Mouse (Mus musculus) urinary bladder, postnatal 10 days (tissue): ENCODE measurements around the gene Acss2.

Experiments used
- DNase-seq: peaks from one replicate; pipeline ENCODE4 v3.0.0; 2022; ENCODE audit warnings: low spot score

The Acss2 gene

DNA sequence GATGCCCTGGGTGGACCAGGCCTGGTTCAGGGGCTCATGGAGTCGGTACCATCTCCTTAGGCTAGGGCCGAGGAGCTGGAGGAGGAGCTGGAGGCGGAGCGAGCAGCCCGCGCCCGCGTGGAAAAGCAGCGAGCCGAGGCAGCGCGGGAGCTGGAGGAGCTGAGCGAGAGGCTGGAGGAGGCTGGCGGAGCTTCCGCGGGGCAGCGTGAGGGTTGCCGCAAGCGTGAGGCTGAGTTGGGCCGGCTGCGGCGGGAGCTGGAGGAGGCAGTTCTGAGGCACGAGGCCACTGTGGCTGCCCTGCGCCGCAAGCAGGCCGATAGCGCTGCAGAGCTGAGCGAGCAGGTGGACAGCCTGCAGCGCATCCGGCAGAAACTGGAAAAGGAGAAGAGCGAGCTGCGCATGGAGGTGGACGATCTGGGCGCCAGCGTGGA is 111.5 kb downstream of the Acss2 start:
- no peak for DNase-seq

DNA sequence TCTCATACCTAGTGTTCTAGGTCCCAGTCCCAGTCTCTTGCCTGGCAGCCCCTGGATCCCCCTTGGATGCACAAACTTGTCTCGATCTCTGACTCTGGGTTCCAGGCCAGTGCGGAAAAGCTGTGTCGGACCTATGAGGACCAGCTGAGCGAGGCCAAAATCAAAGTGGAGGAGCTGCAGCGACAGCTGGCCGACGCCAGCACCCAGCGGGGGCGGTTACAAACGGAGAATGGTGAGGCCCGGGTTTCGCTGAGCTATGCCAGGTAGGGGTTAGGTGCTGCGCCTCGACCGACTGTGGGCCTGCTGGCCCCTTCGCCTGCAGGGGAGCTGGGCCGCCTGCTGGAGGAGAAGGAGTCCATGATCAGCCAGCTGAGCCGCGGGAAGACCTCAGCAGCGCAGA is 112.4 kb downstream of the Acss2 start:
- DNase-seq = no peak

DNA sequence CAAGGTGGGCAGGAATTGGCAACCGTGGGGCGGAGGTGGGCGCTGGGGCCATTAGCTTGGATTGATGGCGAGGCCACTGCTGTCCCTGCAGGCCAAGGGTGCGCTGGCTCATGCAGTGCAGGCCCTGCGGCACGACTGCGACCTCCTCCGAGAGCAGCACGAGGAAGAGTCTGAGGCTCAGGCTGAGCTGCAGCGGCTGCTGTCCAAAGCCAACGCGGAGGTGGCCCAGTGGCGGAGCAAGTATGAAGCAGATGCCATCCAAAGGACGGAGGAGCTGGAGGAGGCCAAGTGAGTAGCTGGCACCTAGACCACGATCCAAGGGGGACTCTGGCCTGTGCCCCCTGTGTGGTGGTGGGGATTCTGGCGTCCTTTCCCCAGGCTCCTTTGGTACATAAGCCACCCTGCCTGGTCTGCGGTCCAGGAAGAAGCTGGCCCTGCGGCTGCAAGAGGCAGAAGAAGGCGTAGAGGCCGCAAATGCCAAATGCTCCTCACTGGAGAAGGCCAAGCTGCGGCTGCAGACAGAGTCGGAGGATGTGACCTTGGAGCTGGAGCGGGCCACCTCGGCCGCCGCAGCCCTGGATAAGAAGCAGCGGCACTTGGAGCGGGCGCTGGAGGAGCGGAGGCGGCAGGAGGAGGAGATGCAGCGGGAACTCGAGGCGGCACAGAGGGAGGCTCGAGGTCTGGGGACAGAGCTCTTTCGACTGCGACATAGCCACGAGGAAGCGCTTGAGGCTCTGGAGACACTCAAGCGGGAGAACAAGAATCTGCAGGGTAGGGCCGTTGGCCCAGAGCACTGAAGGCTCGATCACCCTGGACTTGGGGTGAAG is 113.1 kb downstream of the Acss2 start:
- no peak for DNase-seq

DNA sequence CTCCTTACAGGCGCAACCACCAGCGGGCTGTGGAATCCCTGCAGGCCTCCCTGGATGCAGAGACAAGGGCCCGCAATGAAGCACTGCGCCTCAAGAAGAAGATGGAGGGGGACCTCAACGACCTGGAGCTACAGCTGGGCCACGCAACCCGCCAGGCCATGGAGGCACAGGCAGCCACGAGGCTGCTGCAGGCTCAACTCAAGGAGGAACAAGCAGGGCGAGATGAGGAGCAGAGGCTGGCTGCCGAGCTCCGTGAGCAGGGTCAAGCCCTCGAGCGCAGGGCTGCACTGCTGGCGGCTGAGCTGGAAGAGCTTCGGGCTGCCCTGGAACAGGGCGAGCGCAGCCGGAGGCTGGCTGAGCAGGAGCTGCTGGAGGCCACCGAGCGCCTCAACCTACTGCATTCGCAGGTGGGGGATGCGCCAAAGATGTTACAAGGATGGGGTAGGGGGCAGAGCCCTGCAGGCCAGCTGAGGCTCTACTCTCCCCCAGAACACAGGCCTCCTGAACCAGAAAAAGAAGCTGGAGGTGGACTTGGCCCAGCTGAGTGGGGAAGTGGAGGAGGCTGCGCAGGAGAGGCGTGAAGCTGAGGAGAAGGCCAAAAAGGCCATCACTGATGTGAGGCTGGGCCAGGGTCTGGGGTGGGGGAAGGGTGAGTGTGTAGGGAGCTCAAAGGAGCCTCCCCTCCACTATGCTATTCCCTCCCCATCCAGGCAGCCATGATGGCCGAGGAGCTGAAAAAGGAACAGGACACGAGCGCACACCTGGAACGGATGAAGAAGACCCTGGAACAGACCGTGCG is 114.6 kb downstream of the Acss2 start:
- DNase-seq = no peak

DNA sequence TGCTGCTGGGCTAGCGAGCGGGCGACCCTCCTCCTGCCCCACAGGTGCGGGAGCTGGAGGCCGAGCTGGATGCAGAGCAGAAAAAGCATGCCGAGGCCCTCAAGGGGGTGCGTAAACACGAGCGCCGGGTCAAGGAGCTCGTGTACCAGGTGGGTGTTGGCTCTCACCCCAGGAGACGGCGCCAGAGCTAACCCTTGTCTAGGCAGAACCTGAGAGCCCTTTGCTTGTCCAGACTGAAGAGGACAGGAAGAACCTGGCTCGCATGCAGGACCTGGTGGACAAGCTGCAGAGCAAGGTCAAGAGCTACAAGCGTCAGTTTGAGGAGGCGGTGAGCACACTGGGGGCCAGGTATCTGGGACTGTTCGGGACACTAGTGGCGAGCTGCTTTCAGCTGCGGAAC is 115.4 kb downstream of the Acss2 start:
- DNase-seq = no peak

DNA sequence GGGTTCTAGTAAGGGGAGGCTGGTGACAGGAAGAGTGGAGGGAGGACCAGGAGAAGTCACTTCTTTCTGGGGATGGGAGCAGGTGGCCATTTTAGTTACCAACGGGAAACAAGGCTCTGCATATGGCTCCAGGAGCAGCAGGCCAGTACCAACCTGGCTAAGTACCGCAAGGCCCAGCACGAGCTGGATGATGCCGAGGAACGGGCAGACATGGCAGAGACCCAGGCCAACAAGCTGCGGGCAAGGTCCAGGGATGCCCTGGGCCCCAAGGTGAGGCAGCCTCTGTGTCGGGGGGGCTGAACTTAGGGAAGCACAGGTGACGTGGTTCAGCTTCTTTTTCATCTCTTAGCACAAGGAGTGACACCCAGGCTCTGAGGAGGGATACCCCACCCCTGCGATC is 116.0 kb downstream of the Acss2 start:
- DNase-seq = no peak

DNA sequence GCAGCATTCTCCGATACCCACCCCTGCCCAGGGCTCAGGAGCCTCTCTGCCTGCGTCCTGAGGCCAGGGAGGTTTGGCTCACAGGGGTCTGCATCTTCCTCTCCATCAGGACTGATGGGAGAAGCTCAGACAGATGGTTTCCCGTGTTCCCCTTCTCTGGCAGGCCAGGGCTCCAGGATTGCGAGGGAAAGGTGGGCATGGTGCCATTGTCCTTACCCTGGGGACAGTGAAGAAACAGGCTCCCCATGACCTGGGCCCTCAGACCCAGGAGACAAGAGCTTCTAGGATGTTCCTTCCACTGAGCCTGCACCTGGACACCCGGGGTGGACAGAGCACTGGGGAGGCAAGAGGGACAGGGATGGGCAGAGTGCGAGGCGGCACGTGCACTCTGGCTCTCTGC is 116.8 kb downstream of the Acss2 start:
- DNase-seq = no peak
